Mouse (Mus musculus): Measurements from ENCODE around the gene Ptger4.
"Not testable (repeated sequence)": the region's sequence is repeated elsewhere in the genome, so short reads cannot be mapped to it uniquely, and the experiment has no call there.

The Ptger4 gene

DNA sequence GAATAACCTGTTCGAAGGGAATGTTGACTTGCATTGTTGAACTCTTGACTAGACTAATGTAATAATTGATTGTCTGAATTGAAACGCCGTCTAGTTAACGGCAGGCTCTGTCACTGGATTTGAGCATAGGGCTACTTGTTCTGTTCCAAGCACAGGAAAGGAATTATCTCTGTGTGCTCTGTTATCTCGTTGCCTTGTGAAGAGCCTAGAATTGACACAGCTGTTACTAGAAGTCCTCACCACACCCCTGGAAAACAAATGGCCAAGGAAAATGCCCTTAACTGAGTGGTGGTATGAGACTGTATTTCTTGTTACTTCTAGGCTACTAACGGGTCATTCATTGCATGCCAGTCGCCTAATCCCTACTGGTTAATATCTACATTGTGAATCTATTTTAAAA lies 5.9 kb downstream of the Ptger4 start:
- no peak for DNase-seq (ENCODE audit: low spot score in 2 of 2)

GRCm38 (mm10) chr15:5237012-5237660 lies 6.9 kb downstream of the Ptger4 start:
- DNase-seq (ENCODE audit: low spot score in 2 of 2), result no peak

DNA sequence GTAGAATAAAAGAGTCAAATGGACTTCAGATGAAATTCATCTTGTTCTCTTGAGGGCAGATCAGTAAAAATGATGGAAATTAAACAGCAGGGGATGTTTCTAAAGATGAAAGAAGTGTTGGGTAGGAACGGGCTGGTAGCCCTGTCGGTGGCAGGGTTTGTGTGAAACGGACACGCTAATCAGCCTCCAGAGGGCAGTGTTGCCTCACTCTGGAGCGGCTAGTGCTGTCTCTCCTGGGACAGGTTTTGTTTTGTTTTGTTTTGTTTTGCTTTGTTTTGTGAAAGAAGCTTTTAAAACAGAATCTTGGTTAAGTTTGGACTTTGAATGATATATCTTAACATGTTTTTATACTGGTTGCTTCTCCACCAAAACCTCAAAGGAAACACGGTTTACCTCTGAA lies 7.4 kb downstream of the Ptger4 start:
- peak; percentile 78 to 91 for DNase-seq (ENCODE audit: low spot score in 2 of 2)

DNA sequence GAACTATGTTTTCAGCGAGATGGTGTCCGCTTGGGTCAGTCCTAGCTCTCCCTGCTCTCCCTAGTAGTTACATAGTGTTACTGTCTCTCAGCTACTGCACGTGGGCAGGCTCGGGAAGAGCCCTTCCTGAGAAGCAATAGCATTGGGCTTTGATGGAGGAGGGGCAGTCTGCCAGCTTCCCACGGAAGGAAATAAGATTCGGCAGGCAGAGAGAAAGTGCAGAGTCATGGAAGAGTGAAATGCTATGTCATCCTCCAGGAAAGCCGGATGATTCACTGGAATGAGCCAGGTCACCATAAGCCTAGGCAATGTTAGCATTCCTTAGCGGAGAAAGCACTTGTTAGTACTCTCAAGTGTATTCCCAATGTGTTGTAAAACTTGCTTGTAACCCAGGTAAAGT lies 8.5 kb downstream of the Ptger4 start:
- DNase-seq (ENCODE audit: low spot score in 2 of 2), result no peak

DNA sequence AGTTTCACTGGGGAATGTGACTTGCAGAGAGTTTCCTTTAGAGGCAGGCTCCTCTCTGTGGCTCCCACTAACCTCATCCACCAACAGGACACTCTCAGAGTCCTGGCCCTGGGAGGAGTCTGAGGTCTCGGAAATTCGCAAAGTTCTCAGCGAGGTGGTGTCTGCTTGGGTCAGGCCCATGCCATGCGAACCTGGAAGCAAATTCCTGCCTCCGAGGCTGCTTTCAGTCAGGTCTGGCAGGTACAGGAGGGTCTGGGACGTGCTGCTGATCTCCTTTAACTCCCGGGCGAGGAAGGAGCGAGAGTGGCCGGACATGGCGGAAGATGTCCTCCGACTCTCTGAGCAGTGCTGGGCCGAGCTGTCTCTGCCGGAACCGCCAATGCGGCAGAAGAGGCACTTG lies 9.3 kb downstream of the Ptger4 start:
- no peak for DNase-seq (ENCODE audit: low spot score in 2 of 2)

- not testable (repeated sequence) for DNase-seq (ENCODE audit: low spot score in 2 of 2)
These were observed 13.2 kb downstream of the Ptger4 start for GRCm38 (mm10) chr15:5230746-5231145.

DNA sequence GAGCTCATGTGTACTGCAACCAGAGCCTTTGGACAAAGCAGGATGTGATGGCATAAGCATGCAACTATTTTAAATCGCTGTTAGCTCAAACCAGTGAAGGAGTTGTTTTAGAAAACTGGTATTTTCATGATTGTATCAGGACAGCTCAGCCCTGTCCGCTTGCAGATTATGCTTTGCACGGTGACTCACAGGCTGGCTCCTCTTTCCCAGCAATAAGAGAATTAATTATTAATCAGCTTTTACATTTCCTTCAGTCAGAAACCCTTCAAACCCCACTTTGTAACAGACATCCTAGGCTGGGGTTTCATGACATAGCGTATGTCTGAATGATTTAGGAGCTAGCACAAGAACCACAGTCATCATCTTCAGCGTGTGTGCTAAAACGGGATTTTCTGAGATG lies 23.5 kb downstream of the Ptger4 start:
- no peak for DNase-seq (ENCODE audit: low spot score in 2 of 2)

- DNase-seq (ENCODE audit: low spot score in 2 of 2), result no peak
These were observed 34.9 kb downstream of the Ptger4 start for GRCm38 (mm10) chr15:5209116-5209515.

- DNase-seq (ENCODE audit: low spot score in 2 of 2), result no peak
These were observed 38.8 kb downstream of the Ptger4 start for GRCm38 (mm10) chr15:5205222-5205621.

GRCm38 (mm10) chr15:5196691-5197090 lies 47.3 kb downstream of the Ptger4 start:
- DNase-seq (ENCODE audit: low spot score in 2 of 2), result no peak

DNA sequence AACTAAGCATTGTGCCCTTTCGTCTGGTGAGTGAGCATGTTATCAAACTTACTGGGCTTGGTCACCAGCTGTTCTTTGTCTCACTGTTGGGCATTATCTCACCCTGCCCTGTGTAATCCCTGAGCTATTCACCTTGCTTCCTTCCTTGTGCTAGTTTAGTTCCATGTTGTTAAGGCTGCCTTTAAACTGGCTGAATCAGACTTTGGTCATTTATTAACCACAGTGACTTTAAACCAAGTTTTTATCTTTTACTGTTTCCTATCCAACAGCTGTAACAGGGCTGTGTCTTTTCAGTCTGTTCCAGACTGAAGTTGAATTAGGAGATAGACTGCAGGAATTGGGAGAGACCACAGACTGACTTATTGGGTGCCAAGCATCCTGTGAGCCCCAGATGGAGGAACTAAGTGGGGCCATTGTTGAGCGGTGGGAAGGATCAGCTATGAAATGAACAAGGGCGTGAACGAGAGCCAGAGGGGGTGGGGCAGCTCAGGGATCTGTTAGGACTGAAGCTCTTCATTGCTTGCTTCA lies 47.9 kb downstream of the Ptger4 start:
- no peak for DNase-seq (ENCODE audit: low spot score in 2 of 2)

GRCm38 (mm10) chr15:5194931-5195330 lies 49.1 kb downstream of the Ptger4 start:
- DNase-seq (ENCODE audit: low spot score in 2 of 2), result no peak

DNA sequence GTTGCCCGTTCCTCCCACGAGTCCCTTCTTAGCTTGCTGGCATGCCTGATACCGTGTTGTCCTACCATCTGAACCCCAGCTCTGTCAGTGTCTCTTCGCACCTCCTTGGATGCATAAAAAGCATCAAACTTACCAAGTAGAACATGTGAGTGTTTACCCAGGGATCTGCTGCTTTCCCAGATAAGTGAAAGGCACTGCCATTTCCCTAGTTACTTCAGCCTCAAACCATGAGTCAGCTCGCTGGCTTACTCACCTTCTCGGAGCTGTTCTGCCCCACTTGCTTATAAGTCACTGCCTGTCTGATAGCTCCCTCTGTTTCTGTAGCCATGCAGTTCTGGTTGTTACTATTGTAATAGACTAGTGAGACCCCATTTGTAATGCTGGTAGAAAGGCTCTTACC lies 49.5 kb downstream of the Ptger4 start:
- no peak for DNase-seq (ENCODE audit: low spot score in 2 of 2)

GRCm38 (mm10) chr15:5193833-5194232 lies 50.2 kb downstream of the Ptger4 start:
- DNase-seq (ENCODE audit: low spot score in 2 of 2), result no peak

DNA sequence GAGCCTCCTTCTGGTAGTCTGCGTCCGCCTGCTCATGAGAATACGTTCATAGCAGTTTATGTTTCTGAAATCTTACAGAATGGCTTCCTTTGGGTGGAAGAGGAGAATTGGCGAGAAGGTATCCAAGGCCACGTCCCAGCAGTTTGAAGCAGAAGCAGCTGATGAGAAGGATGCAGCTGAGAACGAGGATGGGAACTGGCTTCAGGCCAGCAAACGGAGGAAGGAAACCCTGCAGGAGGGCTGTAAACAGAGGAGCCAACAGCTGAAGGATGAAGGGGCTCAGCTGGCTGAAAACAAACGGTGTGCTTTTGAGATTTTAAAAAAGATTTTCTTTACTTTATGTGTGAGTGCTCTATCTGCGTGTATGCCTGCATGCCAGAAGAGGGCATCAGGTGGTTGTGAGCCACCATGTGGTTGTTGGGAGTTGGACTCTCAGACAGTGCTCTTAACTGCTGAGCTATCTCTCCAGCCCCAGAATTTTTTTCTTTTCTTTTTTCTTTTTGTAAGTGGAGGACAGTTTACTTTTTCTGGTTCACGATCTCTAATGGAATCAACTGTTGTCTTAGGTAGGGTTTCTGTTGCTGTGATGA lies 54.4 kb downstream of the Ptger4 start:
- no peak for DNase-seq (ENCODE audit: low spot score in 2 of 2)

DNA sequence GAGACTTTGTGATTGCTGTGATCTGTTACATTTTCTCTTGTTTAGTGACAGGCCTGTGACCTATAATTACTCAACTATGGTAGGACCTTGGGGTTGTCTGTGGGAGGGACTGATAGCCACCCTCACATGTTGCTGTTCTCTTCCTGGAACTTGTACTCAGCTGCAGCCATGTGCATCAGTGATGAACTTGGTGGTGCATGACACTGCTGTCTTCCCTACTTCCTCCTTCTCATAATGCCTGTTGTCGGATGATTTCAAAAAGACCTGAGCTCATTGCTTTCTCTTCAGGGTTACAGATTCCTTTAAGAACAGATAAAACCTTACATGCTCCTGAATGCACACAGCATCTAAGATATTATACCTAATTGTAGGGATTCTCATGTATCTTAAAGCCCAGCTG lies 56.0 kb downstream of the Ptger4 start:
- no peak for DNase-seq (ENCODE audit: low spot score in 2 of 2)

GRCm38 (mm10) chr15:5187116-5187515 lies 56.9 kb downstream of the Ptger4 start:
- DNase-seq (ENCODE audit: low spot score in 2 of 2), result no peak

DNA sequence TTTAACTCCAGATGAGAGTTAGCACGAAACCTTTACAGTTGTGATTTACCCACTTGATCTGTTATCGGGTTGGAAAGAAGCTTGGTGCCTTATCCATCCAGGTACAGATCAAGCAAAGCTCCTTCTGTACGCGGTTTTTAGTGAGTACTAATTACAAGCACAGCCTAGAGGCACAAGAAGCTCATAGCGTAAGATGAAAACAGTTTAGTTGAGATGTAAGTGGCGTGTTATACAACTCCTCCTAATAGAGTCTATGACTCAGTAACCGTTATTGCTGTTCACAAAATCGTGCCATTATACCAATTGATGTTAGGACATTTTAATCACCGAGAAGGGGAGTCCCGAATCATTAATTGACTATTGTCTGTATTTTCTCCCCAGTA lies 57.7 kb downstream of the Ptger4 start:
- DNase-seq (ENCODE audit: low spot score in 2 of 2), result no peak

- peak; percentile 69 to 82 for DNase-seq (ENCODE audit: low spot score in 2 of 2)
These were observed 58.4 kb downstream of the Ptger4 start, which contains the start of gene Ttc33 for GRCm38 (mm10) chr15:5185366-5186292. TSS of gene Ttc33 (plus strand) at chr15:5185525.

DNA sequence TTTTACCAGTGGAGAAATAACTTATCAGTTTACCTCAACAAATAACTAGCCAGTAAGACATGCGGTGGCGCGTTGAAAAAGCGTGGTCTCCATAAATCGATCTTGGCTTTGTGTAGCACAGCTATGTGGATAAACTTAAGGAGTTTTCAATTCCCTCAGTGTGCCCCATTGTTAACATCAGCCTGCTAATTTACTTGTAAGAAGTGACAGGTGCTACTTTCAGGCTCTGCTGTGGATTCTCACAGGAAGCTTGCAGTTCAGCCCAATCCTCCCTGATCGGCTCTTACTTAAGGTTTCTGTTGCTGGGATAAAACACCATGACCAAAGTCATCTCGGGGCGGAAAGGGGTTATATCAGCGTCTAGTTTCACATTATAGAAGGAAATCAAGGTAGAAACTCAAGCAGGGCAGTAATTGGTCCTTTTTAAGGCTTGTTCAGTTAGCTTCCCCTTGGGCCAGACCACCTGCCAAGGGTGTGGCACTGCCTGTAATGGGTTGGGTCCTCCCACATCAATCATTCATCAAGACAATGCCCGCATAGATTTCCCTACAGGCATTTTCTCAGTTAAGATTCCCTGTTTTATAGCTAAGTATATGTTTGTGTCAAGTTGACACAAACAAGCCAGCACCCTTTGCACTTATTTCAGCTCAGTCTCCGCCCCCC lies 59.2 kb downstream of the Ptger4 start:
- DNase-seq (ENCODE audit: low spot score in 2 of 2), result no peak

GRCm38 (mm10) chr15:5173217-5173820 lies 70.7 kb downstream of the Ptger4 start:
- no peak for DNase-seq (ENCODE audit: low spot score in 2 of 2)

Data from spleen, postnatal 4 days (tissue).